Mouse (Mus musculus): ENCODE measurements around the gene Cox10. TPM values are rescaled to one million over a fixed set of nuclear protein-coding genes. Genes with fewer than 3 reads are reported as not detected.
A peak's percentile ranks its signal among the peaks of the same experiment; 100 is the strongest.

The Cox10 gene
- total RNA-seq, 2 experiments from 2014 or later: 16.2 to 28.8 TPM

DNA sequence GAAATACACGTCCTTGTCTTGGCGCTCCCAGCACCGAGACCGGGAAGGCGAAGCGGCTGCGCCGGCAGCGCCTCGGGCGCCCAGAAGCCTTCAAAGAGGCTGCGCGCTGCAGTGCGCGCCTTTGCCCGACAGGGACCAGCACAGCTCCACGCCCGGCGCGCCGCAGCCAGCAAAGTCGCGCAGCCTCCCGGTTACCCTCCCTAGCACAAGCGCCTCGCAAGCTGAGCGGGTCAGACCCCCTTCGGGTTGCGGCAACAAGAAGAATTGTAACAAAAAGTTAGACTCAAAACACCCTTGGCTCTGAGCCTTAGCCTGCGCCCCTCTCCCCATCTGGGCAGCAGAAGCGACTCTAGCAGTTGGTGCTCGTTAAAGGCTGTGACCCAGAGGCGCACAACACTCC is 158.7 kb downstream of the Cox10 start:
- ATAC-seq (replicated peaks; ENCODE audit: poor library complexity): peak; percentile 49

DNA sequence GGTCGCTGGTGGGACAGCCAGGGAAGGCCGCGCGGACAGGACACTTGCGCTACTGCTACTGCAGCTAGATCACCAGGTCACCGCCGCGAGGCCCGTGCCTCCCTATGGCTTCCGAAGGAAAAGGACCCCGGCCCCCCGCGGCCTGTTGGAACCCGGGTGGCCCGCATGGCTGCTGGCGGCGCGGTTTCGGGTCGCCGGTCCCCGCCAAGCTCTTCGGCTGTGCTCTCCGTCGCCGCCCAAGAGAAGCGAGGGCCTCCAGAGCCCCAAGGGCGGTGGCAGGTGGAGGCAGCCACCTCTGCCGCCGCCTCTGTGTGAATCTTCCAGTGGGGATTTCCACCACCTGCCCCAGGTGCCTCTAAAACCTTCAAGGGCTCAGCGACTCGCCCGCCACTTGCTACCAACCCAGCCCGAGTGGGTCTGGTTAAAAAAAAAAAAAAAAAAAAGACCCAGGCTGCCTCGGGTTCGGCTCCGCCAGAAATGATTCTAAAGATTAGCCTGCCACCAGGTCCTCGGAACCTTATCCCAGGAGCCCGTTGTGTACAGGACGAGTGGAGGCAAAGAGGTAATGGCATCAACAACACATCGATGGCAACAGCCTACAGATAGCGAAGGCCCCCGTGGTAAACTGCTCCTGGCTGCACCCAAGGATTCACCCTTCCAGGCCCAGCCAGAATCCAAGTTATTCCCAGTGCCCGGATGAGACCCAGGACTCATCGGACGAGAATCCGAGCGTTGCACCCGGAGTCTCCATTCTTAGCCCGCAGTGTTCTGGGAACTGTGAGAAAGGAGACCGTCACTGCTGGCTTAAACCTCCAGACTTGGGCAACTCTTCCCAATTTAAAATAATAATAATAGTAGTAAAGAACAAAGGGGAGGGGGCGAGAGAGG is 159.8 kb downstream of the Cox10 start:
- ATAC-seq (replicated peaks; ENCODE audit: poor library complexity): no peak

DNA sequence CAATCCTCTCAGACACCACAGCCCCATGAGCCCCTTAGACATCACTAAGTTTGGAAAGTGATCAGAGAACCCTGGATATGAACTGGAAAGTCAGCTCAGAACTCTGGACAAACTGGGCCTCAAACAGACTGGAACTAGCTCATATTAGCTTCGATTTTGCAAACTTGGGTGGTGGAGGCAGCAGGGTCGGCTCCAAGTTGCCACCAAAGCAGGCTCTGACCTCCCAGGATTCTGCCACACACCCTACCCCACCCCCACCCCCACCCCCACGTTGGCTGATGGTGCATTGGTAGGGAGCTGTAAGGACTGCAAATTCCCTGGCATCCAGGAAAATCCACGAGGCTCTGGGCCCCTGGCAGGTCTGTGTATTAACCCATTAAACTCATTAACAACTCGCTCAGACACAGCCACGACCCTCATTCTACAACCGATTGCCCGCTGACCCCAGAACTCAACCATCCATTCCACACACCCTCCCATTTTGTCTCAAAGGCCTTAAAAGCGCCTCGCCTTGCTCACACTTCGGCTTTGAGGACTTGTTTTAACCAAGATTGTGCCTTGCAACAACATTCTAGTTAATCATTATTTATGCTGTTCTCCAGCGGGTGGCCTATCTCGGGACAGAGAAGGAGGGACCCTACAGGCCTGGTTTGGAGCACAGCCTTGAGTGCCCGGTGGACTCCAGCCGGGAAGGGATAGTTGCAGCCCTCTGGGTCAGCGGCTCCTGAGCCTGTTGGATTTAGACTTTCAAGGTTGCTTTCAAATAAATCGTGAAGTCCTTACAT is 160.8 kb downstream of the Cox10 start:
- no peak for ATAC-seq (replicated peaks; ENCODE audit: poor library complexity)

DNA sequence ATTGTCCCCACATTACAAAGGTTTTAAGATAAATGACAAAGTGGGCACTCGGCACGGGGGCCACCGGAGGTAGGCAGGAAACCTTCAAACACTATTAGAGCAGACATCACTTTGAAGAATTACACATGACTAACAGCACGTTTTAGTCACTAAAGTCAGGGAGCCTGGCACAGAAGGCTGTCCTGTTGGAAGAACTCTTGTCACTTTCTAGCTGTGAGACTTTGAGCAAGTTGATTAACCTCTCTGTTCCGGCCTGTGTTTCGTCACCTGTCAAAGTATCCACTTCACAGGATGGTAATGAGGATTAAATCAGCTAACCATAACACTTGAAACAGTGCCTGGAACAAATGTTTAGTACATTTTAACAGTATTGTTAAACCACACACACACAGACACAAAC is 161.7 kb downstream of the Cox10 start:
- ATAC-seq (replicated peaks; ENCODE audit: poor library complexity): no peak

DNA sequence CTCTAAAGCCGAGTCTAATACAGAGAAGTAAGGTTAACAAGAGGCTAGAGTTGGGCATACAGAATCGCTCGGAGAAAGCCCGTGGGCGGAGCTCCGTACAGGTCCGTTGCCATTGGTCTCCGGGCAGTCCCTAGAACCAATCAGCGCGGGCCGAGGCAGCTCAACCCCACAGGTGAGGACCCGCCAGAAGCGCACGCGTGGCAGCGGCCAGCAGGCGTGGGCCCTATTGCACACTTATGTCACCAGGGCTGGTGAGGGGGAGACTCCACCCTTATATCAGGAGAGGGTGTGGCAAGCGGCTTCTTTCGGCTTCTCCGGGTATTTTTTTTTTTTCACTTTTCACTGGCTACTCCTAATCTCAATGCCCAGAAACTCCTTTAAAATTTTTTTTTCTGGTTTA is 164.9 kb downstream of the Cox10 start:
- ATAC-seq (replicated peaks; ENCODE audit: poor library complexity): peak; percentile 96

DNA sequence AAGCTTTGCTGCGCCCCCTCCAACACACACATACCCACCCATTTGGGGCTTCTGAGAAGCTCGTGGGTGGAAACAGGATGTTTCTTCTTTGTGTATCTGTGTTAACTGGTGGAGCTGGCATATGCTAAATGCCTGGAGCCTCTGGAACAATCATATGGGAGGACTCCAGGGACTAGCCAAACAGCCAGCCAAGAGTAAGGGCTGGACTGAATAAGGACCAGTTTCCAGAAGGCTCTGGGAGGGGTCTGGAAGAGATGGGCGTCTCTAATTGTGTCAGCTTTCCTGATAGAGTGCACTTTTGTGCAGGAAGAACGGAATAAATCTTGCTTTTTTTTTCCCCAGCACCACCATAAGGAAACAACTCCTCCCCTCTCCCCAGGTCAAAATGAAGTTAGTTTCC is 165.3 kb downstream of the Cox10 start:
- no peak for ATAC-seq (replicated peaks; ENCODE audit: poor library complexity)

Other genes starting within 250 kb of the Cox10 start
- gene Hs3st3b1, start 157.2 kb downstream of the Cox10 start, total RNA-seq (2015): 0.17 and 0.20 TPM in 2 replicates
- 0.14 and 0.37 TPM in 2 replicates for gene Hs3st3b1, start 157.2 kb downstream of the Cox10 start, total RNA-seq (2017)